Mouse (Mus musculus) liver, adult 2 months (tissue): ENCODE data around the gene Cfd.

Source experiments
- CTCF ChIP-seq: fragments of 200-500 bp; IDR thresholded peaks from 2 replicates; pipeline ENCODE4 v1.5.1; 2011; ENCODE audit warnings: low read depth, low read length, control low read depth
- POLR2A ChIP-seq: fragments of 200-500 bp; IDR thresholded peaks from 2 replicates; pipeline ENCODE4 v1.6.1; 2011; ENCODE audit warnings: low read length, control low read depth; ENCODE audit not compliant: insufficient read depth; ENCODE audit errors: extremely low read depth

GRCm38 (mm10) chr10:79874290-79874862, 16.3 kb upstream of the Cfd start, which contains the start of the genes Prtn3 and Plppr3:
- no peak for TF ChIP-seq CTCF
- no peak for TF ChIP-seq POLR2A
